Mouse (Mus musculus): ENCODE results near the gene Ccdc82. TPM values are rescaled to one million over a fixed set of nuclear protein-coding genes. Genes with fewer than 3 reads are reported as not detected.

The Ccdc82 gene
- total and polyA plus RNA-seq, 3 experiments, result 9.5 to 11.9 (median 11.3) TPM

DNA sequence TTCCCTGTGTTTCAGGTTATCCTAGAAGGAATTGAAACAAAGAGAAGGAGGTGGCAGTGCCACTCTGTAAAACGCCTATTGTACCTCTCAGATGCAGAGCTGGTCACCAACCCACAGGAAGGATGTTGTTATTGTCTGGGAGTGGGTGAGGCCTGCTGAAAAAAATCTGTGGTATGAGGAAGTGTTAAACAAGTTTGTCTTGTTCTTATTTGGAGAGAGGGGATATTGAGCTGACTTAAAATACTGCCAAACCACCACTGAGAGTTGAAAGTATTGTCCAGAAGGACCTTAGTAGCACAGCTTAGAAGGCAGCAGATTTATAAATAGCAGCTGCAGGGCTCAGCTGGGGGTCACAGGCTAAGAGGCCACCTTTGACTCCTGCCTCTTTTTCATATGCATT is 76.9 kb downstream of the Ccdc82 start:
- in situ Hi-C loops (cut with MboI; ENCODE audit: low pct_ligation_motif_present, low pct_unique_long_range_greater_than_20kb, low sequenced_read_pairs), result no loop called here
- TF ChIP-seq USF2 (conservative IDR thresholded peaks at IDR 0.05; ENCODE audit: low read depth, low read length), result no peak
- peak; percentile 33; the same call in 1 of the 2 replicates for TF ChIP-seq MEF2A (IDR thresholded peaks at IDR 0.05; ENCODE audit: borderline replicate concordance, low read depth, low read length)
- no peak for TF ChIP-seq JUND (conservative IDR thresholded peaks at IDR 0.05; ENCODE audit: low read depth, low read length)
- TF ChIP-seq RAD21 (IDR thresholded peaks at IDR 0.05; ENCODE audit: low read depth, low read length), result no peak
- TF ChIP-seq ZNF384 (IDR thresholded peaks at IDR 0.05; ENCODE audit: low read depth, low read length), result peak; percentile 61
- no peak for TF ChIP-seq ZMIZ1 (IDR thresholded peaks at IDR 0.05; ENCODE audit: low read depth, low read length)
- TF ChIP-seq SIN3A (IDR thresholded peaks at IDR 0.05; ENCODE audit: low read length), result no peak
- Histone ChIP-seq H3K4me2 (ENCODE audit: insufficient read depth, low read depth, poor library complexity, severe bottlenecking) (peak overlapping the region; percentile 32), H3K4me3 (replicated peaks in 1 of 3; ENCODE audit: low read depth in 2 of 3, low read length in 2 of 3, poor library complexity in 1 of 3) (no peak overlapping the region), H3K27ac (ENCODE audit: insufficient read depth, low read depth) (peak overlapping the region; percentile 15), H3K79me2 (replicated peaks; ENCODE audit: control insufficient read depth, extremely low read depth, insufficient read depth, poor library complexity, severe bottlenecking) (peaks cover 13% of the 10 kb centered on the region), H3K27me3 (replicated peaks) (no peaks in the 10 kb centered on the region), H3K9ac (ENCODE audit: insufficient read depth, low read depth) (no peak overlapping the region; the same call in 1 of the 2 replicates), H3K4me1 (ENCODE audit: control insufficient read depth in 1 of 2, insufficient read depth in 2 of 2) (peaks cover 39 to 55% of the 10 kb centered on the region in 2 experiments), H3K9me3 (replicated peaks; ENCODE audit: low read length) (no peaks in the 10 kb centered on the region), H3K36me3 (replicated peaks in 1 of 2; ENCODE audit: control insufficient read depth in 1 of 2, insufficient read depth in 1 of 2, low read length in 1 of 2) (no peaks in the 10 kb centered on the region)
- DNase-seq (ENCODE audit: extremely low read depth), result no peak
- dilution Hi-C loops (cut with MboI; ENCODE audit: extremely low pct_ligation_motif_present, extremely low pct_unique_long_range_greater_than_20kb, low sequenced_read_pairs), result no loop called here

Other genes with a start within 250 kb of the Ccdc82 start
- gene Jrkl, start 1.1 kb upstream of the Ccdc82 start, total RNA-seq (2012; rRNA removed), result 2.3 and 2.4 TPM in 2 replicates
- gene Jrkl, start 1.1 kb upstream of the Ccdc82 start, total RNA-seq (2014; rRNA removed), result 3.7 and 4.2 TPM in 2 replicates
- gene Jrkl, start 1.1 kb upstream of the Ccdc82 start, polyA plus RNA-seq (2012; ENCODE audit: insufficient read length, low read depth), result 2.5 and 3.1 TPM in 2 replicates
- gene Maml2, start 51.0 kb downstream of the Ccdc82 start, total RNA-seq (2012; rRNA removed), result 4.6 and 5.9 TPM in 2 replicates
- gene Maml2, start 51.0 kb downstream of the Ccdc82 start, total RNA-seq (2014; rRNA removed), result 4.3 and 5.9 TPM in 2 replicates
- 5.6 and 9.1 TPM in 2 replicates for gene Maml2, start 51.0 kb downstream of the Ccdc82 start, polyA plus RNA-seq (2012; ENCODE audit: insufficient read length, low read depth)
- gene Gm17571, start 199.8 kb downstream of the Ccdc82 start, total RNA-seq (2012; rRNA removed), result not detected in 2 replicates
- gene Gm17571, start 199.8 kb downstream of the Ccdc82 start, total RNA-seq (2014; rRNA removed), result not detected in 2 replicates
- not detected in 2 replicates for gene Gm17571, start 199.8 kb downstream of the Ccdc82 start, polyA plus RNA-seq (2012; ENCODE audit: insufficient read length, low read depth)